Mouse (Mus musculus) forebrain, postnatal 0 days (tissue): Measurements from ENCODE around the gene Abcf1. TPM values are rescaled to one million over a fixed set of nuclear protein-coding genes. Genes with fewer than 3 reads are reported as not detected.

Source experiments
- ATAC-seq: fragments of 200-750 bp; cut with Nextera tagmentation; 2 replicates; pipeline ENCODE4 v1.8.0; 2017; ENCODE audit warnings: mild to moderate bottlenecking, moderate library complexity
- DNase-seq: peaks from one replicate; pipeline ENCODE4 v3.0.0-alpha.2; 2015
- H3K27ac ChIP-seq: fragments of 300-500 bp; sonication (generic); 2 replicates; pipeline ENCODE4 v1.5.1; 2014; ENCODE audit warnings: low read depth, mild to moderate bottlenecking, antibody characterized with exemption, low read length, moderate library complexity, mixed read lengths
- H3K27me3 ChIP-seq: fragments of 300-500 bp; sonication (generic); 2 replicates; pipeline ENCODE4 v1.6.1; 2014; ENCODE audit warnings: mild to moderate bottlenecking, low read length, mixed read lengths; ENCODE audit not compliant: insufficient read depth
- H3K36me3 ChIP-seq: fragments of 300-500 bp; sonication (generic); 2 replicates; pipeline ENCODE4 v1.6.1; 2014; ENCODE audit warnings: mild to moderate bottlenecking, moderate library complexity; ENCODE audit not compliant: insufficient read depth
- H3K4me1 ChIP-seq: fragments of 300-500 bp; sonication (generic); 2 replicates; pipeline ENCODE4 v1.6.1; 2014; ENCODE audit warnings: antibody characterized with exemption; ENCODE audit not compliant: insufficient read depth
- H3K4me2 ChIP-seq: fragments of 300-500 bp; sonication (generic); 2 replicates; pipeline ENCODE4 v1.6.1; 2014; ENCODE audit warnings: low read depth, mild to moderate bottlenecking, moderate library complexity
- H3K4me3 ChIP-seq: fragments of 300-500 bp; sonication (generic); 2 replicates; pipeline ENCODE4 v1.5.1; 2014; ENCODE audit warnings: low read depth, low read length, mixed read lengths
- H3K9ac ChIP-seq: fragments of 300-500 bp; sonication (generic); 2 replicates; pipeline ENCODE4 v1.6.1; 2014; ENCODE audit warnings: mild to moderate bottlenecking
- H3K9me3 ChIP-seq: fragments of 300-500 bp; sonication (generic); 2 replicates; pipeline ENCODE4 v1.6.1; 2016; ENCODE audit warnings: low read length
- CTCF ChIP-seq: sonication (generic); IDR thresholded peaks from 2 replicates; pipeline ENCODE4 v1.5.1; 2016; ENCODE audit warnings: antibody characterized with exemption, control low read depth, low read depth
- WGBS: fragments of 180-500 bp; shearing (Covaris S2); extraction: QIAGEN DNeasy Blood & Tissue Kit; methylation state at CpG from one replicate; pipeline ENCODE4 v1.1.7; 2014; 5-methylcytosine and 5-hydroxymethylcytosine counted together
- polyA plus RNA-seq: library from polyadenylated mRNA; unstranded; fragments of >200 nt; fragmentation: Nextera tagmentation; extraction: Ambion mirVana; gene quantifications from 2 replicates; pipeline ENCODE4 v1.2.1, GENCODE M21; 2015
- total RNA-seq: library from RNA; depleted of rRNA; stranded (reverse); fragments of >200 nt; gene quantifications from 2 replicates; pipeline ENCODE4 v1.2.3, GENCODE M21; 2014

The Abcf1 gene
- total and polyA plus RNA-seq, 2 experiments from 2014 or later: 60.4 to 101 TPM

- TF ChIP-seq CTCF: no peak
- no peak overlapping the region for H3K9ac ChIP-seq
- no peak overlapping the region for H3K4me3 ChIP-seq
- no peak overlapping the region for H3K27ac ChIP-seq
- H3K9me3 ChIP-seq: no peaks in the 10 kb centered on the region
- DNase-seq (no peak), ATAC-seq (no peak)
- H3K4me2 ChIP-seq: no peak overlapping the region
- H3K4me1 ChIP-seq: no peaks in the 10 kb centered on the region
- no peaks in the 10 kb centered on the region for H3K36me3 ChIP-seq
- H3K27me3 ChIP-seq: no peaks in the 10 kb centered on the region
- WGBS: 96% methylated on average over 12 of the region's 12 CpGs
Observed at GRCm38 (mm10) chr17:36001121-36001897, 31.7 kb upstream of the Abcf1 start.

DNA sequence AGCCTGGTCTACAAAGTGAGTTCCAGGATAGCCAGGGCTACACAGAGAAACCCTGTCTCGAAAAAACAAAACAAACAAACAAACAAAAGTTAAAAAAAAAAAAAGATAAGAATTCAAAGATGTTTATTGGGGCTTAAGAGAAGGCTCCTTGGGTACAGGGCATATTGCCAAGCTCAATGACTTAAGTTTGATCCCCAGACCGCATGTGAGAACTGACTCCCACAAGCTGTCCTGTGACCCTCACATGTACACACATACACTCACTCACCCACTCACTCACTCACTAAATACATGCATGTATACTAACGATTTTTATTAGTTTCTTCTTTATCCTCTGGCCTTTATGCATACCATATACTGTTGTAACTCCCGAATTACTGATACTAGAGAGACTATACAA is 30.8 kb upstream of the Abcf1 start:
- H3K36me3 ChIP-seq: no peaks in the 10 kb centered on the region
- H3K9me3 ChIP-seq: no peaks in the 10 kb centered on the region
- H3K27me3 ChIP-seq: no peaks in the 10 kb centered on the region
- H3K4me3 ChIP-seq: no peak overlapping the region
- WGBS: 89% methylated on average over 4 of the region's 4 CpGs
- no peak for TF ChIP-seq CTCF
- no peak overlapping the region for H3K9ac ChIP-seq
- no peak overlapping the region for H3K27ac ChIP-seq
- no peak for DNase-seq
- H3K4me2 ChIP-seq: no peak overlapping the region
- H3K4me1 ChIP-seq: peaks cover 4% of the 10 kb centered on the region; the same call in 1 of the 2 replicates
- no peak for ATAC-seq

DNA sequence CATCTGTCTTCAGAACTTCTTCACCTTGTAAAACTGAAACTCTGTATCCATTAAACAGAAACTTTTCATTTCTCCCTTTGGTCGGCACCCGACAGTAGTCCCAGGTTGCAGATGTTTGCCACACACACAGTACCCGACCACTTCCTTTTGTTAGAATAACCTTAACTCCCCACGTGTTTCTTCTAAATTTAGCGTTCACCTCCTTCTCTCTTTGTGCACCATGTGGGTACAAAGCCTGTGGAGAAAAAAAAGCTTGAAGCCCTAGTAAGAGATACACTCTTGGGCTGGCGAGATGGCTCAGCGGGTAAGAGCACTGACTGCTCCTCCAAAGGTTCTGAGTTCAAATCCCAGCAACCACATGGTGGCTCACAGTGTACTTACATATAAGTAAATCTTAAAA is 29.8 kb upstream of the Abcf1 start:
- TF ChIP-seq CTCF: no peak
- Histone ChIP-seq H3K9ac (no peak overlapping the region), H3K27me3 (no peaks in the 10 kb centered on the region), H3K27ac (no peak overlapping the region), H3K36me3 (no peaks in the 10 kb centered on the region), H3K4me1 (peaks cover 4% of the 10 kb centered on the region; the same call in 1 of the 2 replicates), H3K9me3 (no peaks in the 10 kb centered on the region), H3K4me3 (no peak overlapping the region), H3K4me2 (no peak overlapping the region)
- no peak for DNase-seq
- WGBS: 88% methylated on average over 7 of the region's 7 CpGs
- ATAC-seq: no peak

GRCm38 (mm10) chr17:35998545-35999305 is 29.2 kb upstream of the Abcf1 start:
- no peaks in the 10 kb centered on the region for H3K36me3 ChIP-seq
- peaks cover 4% of the 10 kb centered on the region; the same call in 1 of the 2 replicates for H3K4me1 ChIP-seq

DNA sequence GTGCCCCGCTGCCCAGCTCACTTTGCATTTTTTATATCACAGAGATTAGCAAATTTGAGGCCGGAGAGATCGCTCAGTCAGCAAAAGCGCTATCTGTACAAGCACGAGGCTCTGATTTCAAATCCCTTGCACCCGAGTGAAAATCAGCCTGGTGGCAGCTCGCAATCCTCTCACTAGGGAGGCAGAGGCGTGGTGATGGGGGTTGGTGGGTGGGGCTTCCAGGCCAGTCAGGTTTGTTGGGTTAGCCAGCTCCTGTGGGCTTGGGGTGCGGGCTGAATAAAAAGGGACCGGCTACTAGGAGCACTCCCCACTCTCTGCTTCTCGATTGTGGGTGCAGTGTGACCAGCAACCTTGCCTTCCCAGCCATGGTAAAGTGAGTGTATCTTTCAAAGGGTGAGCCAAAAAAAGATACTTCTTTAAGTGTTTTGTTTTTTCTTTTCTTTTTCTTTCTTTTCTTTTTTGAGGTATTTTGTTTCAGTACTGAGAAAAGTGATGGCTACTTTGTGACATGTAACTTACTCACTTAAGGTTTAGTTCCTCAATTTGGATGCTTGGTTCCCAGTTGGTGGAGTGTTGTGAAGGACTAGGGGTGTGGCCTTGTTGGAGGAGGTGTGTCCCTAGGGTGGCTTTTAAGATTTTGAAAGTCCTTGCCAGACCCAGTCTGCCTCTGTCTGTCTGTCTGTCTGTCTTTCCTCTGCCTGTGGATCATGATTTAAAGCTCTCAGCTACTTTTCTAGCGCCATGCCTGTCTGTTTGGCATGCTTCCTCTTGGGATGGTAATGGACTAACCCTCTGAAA is 28.4 kb upstream of the Abcf1 start:
- Histone ChIP-seq H3K4me3 (no peak overlapping the region), H3K9me3 (no peaks in the 10 kb centered on the region), H3K4me2 (no peak overlapping the region), H3K36me3 (no peaks in the 10 kb centered on the region), H3K4me1 (peaks cover 4% of the 10 kb centered on the region; the same call in 1 of the 2 replicates), H3K9ac (peak overlapping the region; percentile 14; the same call in 1 of the 2 replicates), H3K27me3 (no peaks in the 10 kb centered on the region), H3K27ac (no peak overlapping the region)
- ATAC-seq: no peak
- WGBS: 55% methylated on average over 12 of the region's 12 CpGs
- no peak for DNase-seq
- TF ChIP-seq CTCF: no peak

More at GRCm38 (mm10) chr17:35998545-35999305, 29.2 kb upstream of the Abcf1 start:
- no peak for TF ChIP-seq CTCF
- 89% methylated on average over 6 of the region's 6 CpGs for WGBS
- Histone ChIP-seq H3K4me3 (no peak overlapping the region), H3K27me3 (no peaks in the 10 kb centered on the region), H3K27ac (no peak overlapping the region), H3K4me2 (no peak overlapping the region), H3K9ac (no peak overlapping the region), H3K9me3 (no peaks in the 10 kb centered on the region)
- ATAC-seq (no peak), DNase-seq (no peak)

- Histone ChIP-seq H3K4me3 (no peak overlapping the region), H3K9ac (no peak overlapping the region), H3K27me3 (no peaks in the 10 kb centered on the region), H3K4me2 (0 out of 2 replicates have a peak overlapping the region, but pooled peaks have one; percentile 15), H3K36me3 (no peaks in the 10 kb centered on the region), H3K4me1 (peaks cover 4% of the 10 kb centered on the region; the same call in 1 of the 2 replicates), H3K9me3 (no peaks in the 10 kb centered on the region), H3K27ac (no peak overlapping the region)
- DNase-seq: peak; percentile 95
- TF ChIP-seq CTCF: peak; percentile 99
- peak; percentile 72 for ATAC-seq
- 3% methylated on average over 11 of the region's 11 CpGs for WGBS
Observed at GRCm38 (mm10) chr17:35996949-35997348, 27.4 kb upstream of the Abcf1 start.
